In the genomic region with DNA sequence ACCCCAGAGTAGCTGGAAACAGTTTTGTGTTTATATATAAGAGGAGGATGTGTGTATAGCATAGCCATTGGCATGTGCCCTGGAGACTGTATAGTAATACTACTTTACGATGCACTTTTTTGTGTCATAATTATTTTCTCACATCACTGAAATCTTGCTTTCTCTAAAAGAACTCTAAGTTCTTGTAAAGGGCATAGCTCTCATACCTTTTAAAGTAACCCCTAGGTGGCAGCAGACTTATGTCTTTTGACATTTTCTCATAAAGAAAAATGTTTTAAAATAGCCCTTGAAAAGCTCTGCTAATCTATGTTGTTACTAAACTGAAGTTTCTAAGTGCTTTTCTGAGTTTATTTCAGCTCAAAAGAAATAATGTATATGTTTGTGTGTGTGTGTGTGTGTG, we compare ENCODE assay signal across 9 mouse cellular contexts. TPM values are rescaled to one million over a fixed set of nuclear protein-coding genes. Genes with fewer than 3 reads are reported as not detected.
DNase-seq lines count a peak whose midpoint lies in the region; ATAC-seq and TF ChIP-seq lines count a peak whose summit lies in the region.
"Had no signal": no experiment of that assay in that cellular context is flagged by ENCODE, and none has a peak within 500 bp of the region (broad histone marks: within the 10 kb centered on the region; RNA-seq: fewer than 3 reads in every experiment).

No protein-coding gene starts in this region.

- peak; percentile 80 for DNase-seq in forebrain, postnatal 0 days
- no peak for DNase-seq in forebrain, embryonic 11.5 days (ENCODE audit: low spot score)
- DNase-seq in lung, embryonic 14.5 days = peak; percentile 95
- no peak for DNase-seq in lung, postnatal 4 days
- peak; percentile 86 for DNase-seq in embryo, embryonic 10.5 days (ENCODE audit: low spot score)
- DNase-seq in stomach, postnatal 0 days (ENCODE audit: low spot score) = no peak
- DNase-seq in spleen, adult 18-20 months = no peak
- DNase-seq in ovary, postnatal 14 days (ENCODE audit: low spot score) = no peak

- peak; percentile 61 for TF ChIP-seq CTCF in forebrain, postnatal 0 days (IDR thresholded peaks at IDR 0.05; ENCODE audit: low read depth)
- peak; percentile 55 for TF ChIP-seq CTCF in lung, embryonic 14.5 days (IDR thresholded peaks at IDR 0.05; ENCODE audit: low read depth)
- peak; percentile 75 for TF ChIP-seq CTCF in stomach, postnatal 0 days (IDR thresholded peaks at IDR 0.05; ENCODE audit: low read depth)

- H3K4me2 ChIP-seq in forebrain, postnatal 0 days (ENCODE audit: low read depth) = no peak overlapping the region
- H3K4me2 ChIP-seq in forebrain, embryonic 11.5 days (ENCODE audit: low read depth, low read length, severe bottlenecking) = no peak overlapping the region
- no peak overlapping the region for H3K4me2 ChIP-seq in lung, embryonic 14.5 days
- no peak overlapping the region for H3K4me2 ChIP-seq in stomach, postnatal 0 days (replicated peaks; ENCODE audit: low read depth)
- H3K4me2 ChIP-seq: stomach, embryonic 15.5 days had no signal

- peak; percentile 61; the same call in 1 of the 2 replicates for ATAC-seq in forebrain, postnatal 0 days
- no peak for ATAC-seq in forebrain, embryonic 11.5 days (replicated peaks; ENCODE audit: low FRiP score)
- ATAC-seq in lung, embryonic 14.5 days (ENCODE audit: insufficient read depth) = no peak
- no peak for ATAC-seq in stomach, postnatal 0 days (ENCODE audit: low FRiP score, low TSS enrichment)

- H3K4me3 ChIP-seq in forebrain, postnatal 0 days (ENCODE audit: low read depth, low read length) = no peak overlapping the region
- H3K4me3 ChIP-seq in forebrain, embryonic 11.5 days (ENCODE audit: low read depth, low read length) = no peak overlapping the region
- no peak overlapping the region for H3K4me3 ChIP-seq in lung, embryonic 14.5 days (ENCODE audit: low read depth, low read length)
- H3K4me3 ChIP-seq in stomach, postnatal 0 days (ENCODE audit: low read depth, low read length) = no peak overlapping the region
- H3K4me3 ChIP-seq: stomach, embryonic 15.5 days had no signal

- peaks cover 61% of the 10 kb centered on the region for H3K36me3 ChIP-seq in forebrain, postnatal 0 days (ENCODE audit: insufficient read depth)
- H3K36me3 ChIP-seq in forebrain, embryonic 11.5 days (ENCODE audit: control insufficient read depth, insufficient read depth, low read length) = peaks cover 9% of the 10 kb centered on the region; the same call in 1 of the 2 replicates
- H3K36me3 ChIP-seq in lung, embryonic 14.5 days (ENCODE audit: insufficient read depth) = peaks cover 88% of the 10 kb centered on the region
- H3K36me3 ChIP-seq in stomach, postnatal 0 days (ENCODE audit: control insufficient read depth, insufficient read depth, low read length) = peaks cover 13% of the 10 kb centered on the region; the same call in 1 of the 2 replicates

- H3K9me3 ChIP-seq in forebrain, postnatal 0 days (ENCODE audit: low read length) = no peaks in the 10 kb centered on the region
- H3K9me3 ChIP-seq in forebrain, embryonic 11.5 days (ENCODE audit: control insufficient read depth, low read length) = no peaks in the 10 kb centered on the region
- no peaks in the 10 kb centered on the region for H3K9me3 ChIP-seq in lung, embryonic 14.5 days (ENCODE audit: low read depth, low read length)
- H3K9me3 ChIP-seq in stomach, postnatal 0 days (ENCODE audit: control insufficient read depth, low read length) = no peaks in the 10 kb centered on the region
- H3K9me3 ChIP-seq: stomach, embryonic 15.5 days had no signal

- TF ChIP-seq EP300 in stomach, postnatal 0 days (optimal IDR thresholded peaks at IDR 0.05) = no peak

- no peak overlapping the region for H3K27ac ChIP-seq in forebrain, postnatal 0 days (ENCODE audit: low read depth, low read length)
- H3K27ac ChIP-seq in forebrain, embryonic 11.5 days (ENCODE audit: low read depth, low read length) = no peak overlapping the region
- no peak overlapping the region for H3K27ac ChIP-seq in lung, embryonic 14.5 days (ENCODE audit: low read depth)
- no peak overlapping the region for H3K27ac ChIP-seq in stomach, postnatal 0 days (replicated peaks)
- H3K27ac ChIP-seq: stomach, embryonic 15.5 days had no signal

- no peaks in the 10 kb centered on the region for H3K4me1 ChIP-seq in forebrain, postnatal 0 days (ENCODE audit: insufficient read depth)
- no peaks in the 10 kb centered on the region for H3K4me1 ChIP-seq in forebrain, embryonic 11.5 days (replicated peaks; ENCODE audit: control insufficient read depth, insufficient read depth, low read length)
- no peaks in the 10 kb centered on the region for H3K4me1 ChIP-seq in lung, embryonic 14.5 days (ENCODE audit: insufficient read depth)
- H3K4me1 ChIP-seq in stomach, postnatal 0 days (replicated peaks; ENCODE audit: control insufficient read depth, insufficient read depth) = no peaks in the 10 kb centered on the region
- H3K4me1 ChIP-seq: stomach, embryonic 15.5 days had no signal

- WGBS in forebrain, postnatal 0 days = 71% methylated on average over 1 of the region's 1 CpGs
- WGBS in forebrain, embryonic 11.5 days = 85% methylated on average over 1 of the region's 1 CpGs
- 76% methylated on average over 1 of the region's 1 CpGs for WGBS in lung, embryonic 14.5 days
- WGBS in stomach, postnatal 0 days = 65% methylated on average over 1 of the region's 1 CpGs

- no peak overlapping the region for H3K9ac ChIP-seq in forebrain, postnatal 0 days
- H3K9ac ChIP-seq in forebrain, embryonic 11.5 days (ENCODE audit: low read length) = no peak overlapping the region
- no peak overlapping the region for H3K9ac ChIP-seq in lung, embryonic 14.5 days
- H3K9ac ChIP-seq in stomach, postnatal 0 days (ENCODE audit: low read length) = no peak overlapping the region
- H3K9ac ChIP-seq: stomach, embryonic 15.5 days had no signal

- no peaks in the 10 kb centered on the region for H3K27me3 ChIP-seq in forebrain, postnatal 0 days (ENCODE audit: insufficient read depth, low read length)
- no peaks in the 10 kb centered on the region for H3K27me3 ChIP-seq in forebrain, embryonic 11.5 days (ENCODE audit: control insufficient read depth, insufficient read depth, low read length)
- no peaks in the 10 kb centered on the region for H3K27me3 ChIP-seq in lung, embryonic 14.5 days (ENCODE audit: insufficient read depth, low read length)
- no peaks in the 10 kb centered on the region for H3K27me3 ChIP-seq in stomach, postnatal 0 days (ENCODE audit: control insufficient read depth, insufficient read depth, low read length)
- H3K27me3 ChIP-seq: stomach, embryonic 15.5 days had no signal

RNA-seq across cellular contexts. Expression of a gene that starts 49.9 kb away (rescaled TPM):
- total RNA-seq in forebrain, postnatal 0 days (2014; rRNA removed) = 95.0 and 99.9 TPM in 2 replicates
- polyA plus RNA-seq in forebrain, postnatal 0 days (2015; fragmentation: Nextera tagmentation; extraction: Ambion mirVana) = 30.7 and 42.8 TPM in 2 replicates
- polyA plus RNA-seq in forebrain, embryonic 11.5 days (2014; fragmentation: Nextera tagmentation; extraction: Ambion mirVana) = 50.2 and 53.1 TPM in 2 replicates
- polyA plus RNA-seq in lung, embryonic 14.5 days (2014; fragmentation: Nextera tagmentation; extraction: Ambion mirVana) = 39.1 and 41.1 TPM in 2 replicates
- 14.5 and 16.1 TPM in 2 replicates for polyA plus RNA-seq in stomach, postnatal 0 days (2015; fragmentation: Nextera tagmentation; extraction: Ambion mirVana)

Comparison
In these comparisons a context has a peak if more than half of its experiments do, and no peak if none do; other contexts are left out.
1. DNase-seq: peak in forebrain, postnatal 0 days (single experiment), lung, embryonic 14.5 days (single experiment) and embryo, embryonic 10.5 days (single experiment); none in forebrain, embryonic 11.5 days (single experiment), lung, postnatal 4 days (0 of 2), stomach, postnatal 0 days (single experiment), spleen, adult 18-20 months (0 of 2) and ovary, postnatal 14 days (single experiment).
2. Peak in every context shown above with its lines, with median percentiles within 50 percentile points of each other: CTCF ChIP-seq.